Mouse (Mus musculus): Measurements from ENCODE around the gene Gm29582. TPM values are rescaled to one million over a fixed set of nuclear protein-coding genes. Genes with fewer than 3 reads are reported as not detected.

The Gm29582 gene
- not detected for polyA plus RNA-seq (2017; shearing (Covaris generic))

GRCm38 (mm10) chrY:30738461-30738860 is at the start of gene Gm29582:
Gene Gm29582 (minus strand): TSS chrY:30738561.

